Mouse (Mus musculus): ENCODE measurements around the gene Rhof. TPM values are rescaled to one million over a fixed set of nuclear protein-coding genes. Genes with fewer than 3 reads are reported as not detected.
A peak's percentile ranks its signal among the peaks of the same experiment; 100 is the strongest.

Rhof gene
- total RNA-seq, 2 experiments from 2014 or later: 1.5 to 2.1 TPM

DNA sequence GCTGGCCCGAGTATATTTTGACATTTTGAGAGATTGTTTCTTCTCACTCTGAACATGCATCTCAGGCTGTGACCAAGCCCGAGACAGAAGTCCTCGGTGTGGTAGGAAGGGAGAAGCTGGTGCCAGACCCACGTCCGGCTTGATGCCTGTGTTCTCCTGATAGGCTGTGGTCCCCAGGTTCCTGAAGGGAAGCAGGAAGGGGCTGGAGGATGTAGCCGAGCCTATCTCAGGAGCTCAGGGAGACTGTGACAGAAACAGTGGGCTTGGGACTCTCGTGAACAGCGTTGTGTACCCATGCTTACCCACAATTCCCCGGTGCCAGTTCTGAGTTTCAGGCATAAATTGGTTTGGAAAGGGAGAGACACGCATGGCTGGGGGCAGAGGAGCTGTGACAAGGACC is 13.7 kb downstream of the Rhof start:
- ATAC-seq (replicated peaks; ENCODE audit: low FRiP score, poor library complexity, severe bottlenecking): no peak

GRCm38 (mm10) chr5:123117773-123118172 is 14.7 kb downstream of the Rhof start:
- ATAC-seq (replicated peaks; ENCODE audit: low FRiP score, poor library complexity, severe bottlenecking): no peak

DNA sequence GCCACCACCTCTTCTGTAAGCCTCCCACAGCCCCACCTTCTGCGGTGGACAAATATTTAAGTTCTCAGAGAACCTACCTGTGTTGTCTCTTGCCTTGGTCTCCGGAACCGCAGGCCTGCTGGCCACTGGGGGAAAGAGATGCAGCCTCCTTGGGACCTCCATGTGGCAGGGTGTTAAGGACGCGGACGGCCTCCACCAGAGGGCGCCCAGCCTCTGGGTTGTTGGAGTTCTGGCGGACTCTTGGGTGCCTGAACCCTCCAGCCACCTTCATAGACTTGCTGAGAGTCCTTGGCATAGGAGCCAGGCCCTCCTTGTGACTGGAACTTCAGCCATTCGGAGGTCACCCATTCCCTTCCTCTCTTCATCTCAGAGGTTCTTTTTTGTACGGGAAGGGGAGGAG is 15.2 kb downstream of the Rhof start:
- ATAC-seq (replicated peaks; ENCODE audit: low FRiP score, poor library complexity, severe bottlenecking): peak; percentile 76

DNA sequence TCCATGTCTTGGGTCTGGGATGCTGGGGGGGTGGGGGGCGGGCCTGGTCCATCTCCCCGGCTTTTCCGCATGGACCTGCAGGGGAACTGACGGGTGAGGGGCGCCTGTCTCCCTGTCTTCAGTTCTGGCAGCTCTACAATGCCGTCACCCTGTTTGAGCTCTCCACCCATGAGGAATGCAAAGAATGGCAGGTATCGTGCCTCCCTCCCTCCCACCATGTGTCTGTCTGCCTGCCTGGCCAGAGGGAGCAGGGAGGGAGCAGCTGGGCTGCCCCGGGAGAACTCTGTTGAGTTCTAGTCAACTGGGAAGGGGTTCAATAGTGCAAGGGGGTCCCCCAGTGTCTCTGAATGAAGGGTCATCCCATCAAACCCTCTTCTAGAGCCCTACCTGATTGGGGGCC is 16.4 kb downstream of the Rhof start:
- no peak for ATAC-seq (replicated peaks; ENCODE audit: low FRiP score, poor library complexity, severe bottlenecking)

DNA sequence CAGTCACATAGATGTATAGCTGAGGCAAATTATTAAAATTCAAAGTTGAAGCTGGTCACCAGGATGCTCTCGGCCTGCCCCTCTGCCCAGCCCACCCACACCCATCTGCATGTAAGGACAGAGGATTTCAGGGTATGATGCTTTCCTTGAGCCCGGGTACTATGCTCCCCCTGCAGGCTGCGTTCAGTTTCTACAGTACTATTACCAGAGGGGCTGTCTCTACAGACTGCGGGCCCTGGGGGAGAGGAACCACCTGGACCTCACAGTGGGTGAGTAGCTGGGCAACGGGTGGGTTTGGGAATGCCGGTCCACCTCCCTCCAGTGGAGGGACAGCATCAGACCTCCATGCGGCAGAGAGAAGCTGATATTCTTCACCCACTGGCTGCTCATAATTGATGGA is 17.6 kb downstream of the Rhof start:
- no peak for ATAC-seq (replicated peaks; ENCODE audit: low FRiP score, poor library complexity, severe bottlenecking)

DNA sequence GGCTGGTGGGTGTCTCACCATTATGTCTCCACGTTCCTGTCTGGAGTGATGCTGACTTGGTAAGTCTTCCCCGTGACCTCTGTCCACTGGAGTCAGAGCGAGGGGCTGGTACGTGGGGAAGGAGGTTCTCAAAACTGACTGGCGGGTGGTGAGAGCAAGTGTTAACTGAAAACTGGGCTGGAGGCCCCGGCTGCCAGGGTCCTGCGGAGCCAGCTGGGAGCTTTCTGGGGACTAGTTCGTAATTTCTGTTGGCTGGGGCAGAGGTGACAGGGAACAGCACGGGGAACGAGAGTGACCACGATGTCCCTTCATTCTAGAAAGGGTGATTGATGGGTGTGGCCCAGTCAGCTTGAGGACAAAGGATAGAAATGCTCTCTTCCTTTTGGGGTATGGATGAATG is 18.4 kb downstream of the Rhof start:
- no peak for ATAC-seq (replicated peaks; ENCODE audit: low FRiP score, poor library complexity, severe bottlenecking)

- ATAC-seq (replicated peaks; ENCODE audit: low FRiP score, poor library complexity, severe bottlenecking): no peak
These were observed 22.2 kb downstream of the Rhof start for GRCm38 (mm10) chr5:123110296-123110721.

DNA sequence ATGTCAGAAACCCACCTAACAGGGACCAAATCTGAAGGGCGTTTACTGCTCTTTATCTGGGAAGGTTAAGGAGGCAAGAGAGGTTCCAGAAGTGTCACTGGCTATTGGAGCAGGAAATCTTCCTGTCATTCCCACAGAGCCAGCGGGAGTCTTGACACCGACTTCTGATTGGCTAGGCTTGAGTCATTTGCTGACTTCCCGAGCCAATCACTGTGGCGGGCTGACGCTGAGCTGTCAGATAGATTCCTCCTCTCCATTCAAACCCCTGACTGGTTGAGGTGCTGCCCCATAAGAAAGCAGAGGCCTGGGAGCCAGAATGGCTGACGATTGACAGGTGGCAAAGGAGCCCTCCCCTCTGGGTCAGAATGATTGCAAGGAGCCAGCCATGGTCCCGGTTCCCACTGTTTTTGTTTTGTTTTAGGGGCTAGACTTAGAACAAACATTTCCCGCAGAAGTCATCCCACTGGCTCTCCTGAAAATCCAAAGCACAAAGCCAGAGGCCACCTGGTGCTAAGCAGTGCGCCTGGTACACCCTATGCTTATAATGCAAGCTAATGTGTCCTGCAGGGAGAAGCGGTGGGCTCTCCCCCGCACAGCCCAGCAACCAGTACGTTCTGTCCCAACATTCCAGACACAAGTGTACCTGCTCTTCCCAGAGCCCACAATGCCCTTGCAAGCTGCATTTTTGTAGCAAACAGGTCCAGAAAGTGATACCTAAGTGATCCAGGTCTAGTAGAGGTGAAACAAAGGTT is 22.9 kb downstream of the Rhof start:
- no peak for ATAC-seq (replicated peaks; ENCODE audit: low FRiP score, poor library complexity, severe bottlenecking)

DNA sequence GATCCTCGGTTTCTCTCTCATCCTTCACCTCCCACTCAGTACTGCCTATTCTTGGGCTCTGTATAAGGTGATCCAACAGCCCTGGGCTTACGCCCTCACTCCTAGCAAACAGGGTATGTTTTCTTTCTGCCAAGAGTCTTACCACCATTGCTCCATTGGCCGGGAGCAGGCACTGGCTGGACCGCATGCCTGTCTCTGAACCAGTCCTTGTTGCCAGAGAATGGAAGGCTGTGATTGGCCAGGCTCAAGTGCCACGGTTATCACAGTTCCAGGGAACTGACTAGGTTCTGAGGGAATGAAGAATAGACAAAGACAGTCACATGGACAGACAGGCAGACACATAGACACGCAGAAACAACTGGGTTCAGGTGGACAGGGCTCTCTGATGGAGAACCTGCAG is 27.7 kb downstream of the Rhof start:
- ATAC-seq (replicated peaks; ENCODE audit: low FRiP score, poor library complexity, severe bottlenecking): no peak

DNA sequence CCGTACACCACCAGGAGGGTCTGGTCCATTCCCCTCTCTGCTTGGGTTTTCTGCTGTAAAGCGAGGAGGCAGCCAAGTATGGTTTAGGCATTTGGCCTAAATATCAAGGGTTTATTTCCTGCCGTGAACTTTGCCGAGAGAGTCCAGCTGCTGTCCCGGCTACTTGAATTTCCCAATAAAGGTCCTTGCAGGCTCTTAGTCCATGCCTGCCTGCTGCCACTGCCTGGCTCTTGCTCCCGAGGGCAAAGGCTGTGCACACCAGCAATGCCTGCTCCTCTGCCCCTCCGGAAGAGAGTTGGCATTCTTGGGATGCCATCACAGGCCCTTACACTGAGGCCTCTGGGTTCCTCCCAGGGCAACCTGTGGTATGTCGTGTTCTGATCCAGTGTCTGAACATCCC is 28.9 kb downstream of the Rhof start:
- no peak for ATAC-seq (replicated peaks; ENCODE audit: low FRiP score, poor library complexity, severe bottlenecking)

- ATAC-seq (replicated peaks; ENCODE audit: low FRiP score, poor library complexity, severe bottlenecking): no peak
These were observed 30.1 kb downstream of the Rhof start for GRCm38 (mm10) chr5:123102376-123102775.

DNA sequence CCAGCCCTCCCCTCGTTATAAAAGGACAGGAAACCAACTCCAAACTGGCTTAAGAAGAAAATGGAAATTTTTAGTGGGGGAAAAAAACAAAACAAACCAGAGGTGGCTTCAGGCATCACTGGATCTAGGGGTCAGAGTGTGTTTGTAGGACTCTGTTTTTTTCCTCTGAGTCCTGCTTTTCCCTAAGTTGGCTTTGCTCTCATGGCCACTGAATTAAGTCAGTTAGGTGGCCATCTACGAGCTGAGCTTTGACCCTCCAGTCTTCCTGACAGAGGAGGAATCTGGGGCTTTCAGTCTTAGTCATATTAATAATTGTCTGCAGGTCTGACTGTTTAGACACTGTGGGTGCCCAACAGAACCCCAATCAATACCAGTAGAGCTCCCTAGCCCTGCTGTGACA is 34.0 kb downstream of the Rhof start:
- no peak for ATAC-seq (replicated peaks; ENCODE audit: low FRiP score, poor library complexity, severe bottlenecking)

GRCm38 (mm10) chr5:123096299-123096698 is 36.2 kb downstream of the Rhof start:
- no peak for ATAC-seq (replicated peaks; ENCODE audit: low FRiP score, poor library complexity, severe bottlenecking)

DNA sequence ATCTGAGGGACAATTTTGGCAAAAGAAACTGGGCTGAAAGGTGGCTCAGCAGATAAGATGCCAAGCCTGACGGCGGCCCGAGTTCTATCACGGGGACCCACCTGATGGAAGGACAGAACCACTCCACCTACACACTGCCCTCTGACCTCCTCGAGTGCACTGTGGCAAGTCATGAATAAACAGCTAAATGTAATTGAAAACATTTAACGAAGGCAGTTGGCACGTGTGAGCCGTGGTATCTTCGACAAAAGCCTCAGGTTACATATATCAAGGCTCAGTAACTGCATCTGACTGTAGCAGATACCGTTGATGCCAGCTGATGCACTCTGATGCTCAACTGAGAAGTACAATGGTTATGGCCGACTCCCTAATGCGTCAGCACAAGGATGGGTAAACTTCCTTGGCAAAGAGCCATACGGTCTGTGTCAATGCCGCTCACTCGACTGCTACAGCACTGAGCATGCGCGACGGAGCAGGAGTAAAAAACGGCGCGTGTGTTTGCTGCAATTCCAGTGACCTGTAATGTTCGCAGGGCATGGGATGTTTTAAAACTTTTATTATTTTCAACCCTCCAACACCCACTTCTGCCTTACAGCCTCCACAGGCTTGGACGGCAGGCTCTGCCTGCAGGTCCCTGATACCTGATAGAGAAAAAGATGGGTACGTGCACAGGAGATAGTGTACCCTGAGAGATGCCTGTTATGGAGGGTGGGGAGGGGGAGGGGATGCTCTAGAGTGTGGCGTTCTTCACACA is 38.1 kb downstream of the Rhof start:
- peak; percentile 81 for ATAC-seq (replicated peaks; ENCODE audit: low FRiP score, poor library complexity, severe bottlenecking)

- ATAC-seq (replicated peaks; ENCODE audit: low FRiP score, poor library complexity, severe bottlenecking): peak; percentile 73
These were observed 39.3 kb downstream of the Rhof start for GRCm38 (mm10) chr5:123093077-123093633.

- no peak for ATAC-seq (replicated peaks; ENCODE audit: low FRiP score, poor library complexity, severe bottlenecking)
These were observed 41.8 kb downstream of the Rhof start for GRCm38 (mm10) chr5:123090560-123091306.

GRCm38 (mm10) chr5:123088784-123089183 is 43.7 kb downstream of the Rhof start:
- no peak for ATAC-seq (replicated peaks; ENCODE audit: low FRiP score, poor library complexity, severe bottlenecking)

DNA sequence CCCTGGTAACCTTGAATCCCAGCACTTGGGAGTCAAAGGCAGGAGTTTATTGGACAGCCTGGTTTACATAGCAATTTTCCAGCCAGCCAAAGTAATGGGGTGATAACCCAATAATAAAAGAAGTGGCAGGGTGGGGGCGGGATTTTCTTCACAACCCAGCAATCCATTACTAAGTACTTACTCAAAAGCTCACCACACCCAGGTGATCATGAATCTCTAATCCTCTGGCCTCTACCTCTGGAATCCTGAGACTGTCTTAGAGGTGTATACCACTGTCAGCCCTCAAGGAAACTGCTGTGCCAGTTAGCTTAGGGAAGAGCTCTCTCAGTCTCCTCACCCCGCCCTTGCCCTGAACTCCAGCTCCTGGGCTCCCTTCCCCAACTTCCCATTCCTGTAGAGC is 46.0 kb downstream of the Rhof start:
- ATAC-seq (replicated peaks; ENCODE audit: low FRiP score, poor library complexity, severe bottlenecking): no peak

DNA sequence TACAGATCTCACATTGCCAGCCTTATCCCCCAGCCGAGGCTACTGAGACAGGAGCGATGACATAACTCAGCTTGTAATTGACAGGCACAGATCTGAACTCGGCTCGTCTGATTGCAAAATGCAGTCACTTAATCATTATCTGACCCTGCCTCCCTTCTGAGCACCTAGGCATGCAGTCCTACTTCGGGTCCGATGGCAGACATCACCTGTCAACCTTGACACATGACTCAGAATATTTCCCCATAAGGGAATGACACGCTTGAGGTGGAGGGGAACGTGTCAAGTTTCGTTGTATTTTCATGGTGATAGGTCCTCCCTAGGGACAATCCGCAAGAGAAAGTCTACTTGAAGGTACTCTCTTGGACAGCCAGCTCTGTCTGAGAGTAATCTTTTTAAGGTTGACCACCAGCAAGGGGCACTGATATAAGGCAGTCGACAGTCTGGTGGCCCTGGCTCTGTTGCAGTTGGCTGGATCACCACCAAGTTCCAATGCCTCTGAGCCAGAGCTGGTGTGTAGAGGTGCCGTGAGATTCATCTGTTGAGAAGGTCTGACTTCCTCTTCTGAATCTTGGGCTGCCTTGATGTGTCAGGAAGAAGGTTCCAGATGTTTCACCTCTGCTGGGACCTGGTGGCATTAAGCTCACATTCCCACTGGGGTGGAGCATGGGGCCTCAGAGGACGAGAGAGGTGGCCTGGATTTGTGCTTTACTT is 49.0 kb downstream of the Rhof start:
- ATAC-seq (replicated peaks; ENCODE audit: low FRiP score, poor library complexity, severe bottlenecking): no peak

DNA sequence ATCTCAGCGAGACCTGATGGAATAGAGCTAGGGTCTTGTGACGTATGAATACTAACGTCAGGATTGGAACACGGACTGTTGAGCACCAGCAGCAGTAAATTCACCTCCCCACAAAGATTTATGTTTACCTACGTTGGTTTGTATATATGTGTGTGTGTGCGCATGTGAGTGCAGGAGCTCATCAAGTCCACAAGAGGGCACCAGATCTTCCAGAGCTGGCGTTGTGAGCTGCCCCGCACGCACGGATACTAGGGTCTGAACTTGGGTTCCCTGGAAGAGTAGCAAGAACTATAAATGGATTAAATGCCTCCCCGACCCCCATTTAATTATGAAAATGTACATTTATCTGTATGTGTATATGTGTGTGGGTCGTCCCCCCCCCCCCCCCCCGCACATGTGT is 52.0 kb downstream of the Rhof start:
- ATAC-seq (replicated peaks; ENCODE audit: low FRiP score, poor library complexity, severe bottlenecking): no peak
